Mouse (Mus musculus) forebrain, embryonic 11.5 days (tissue): ENCODE measurements around the gene Midn. TPM values are rescaled to one million over a fixed set of nuclear protein-coding genes. Genes with fewer than 3 reads are reported as not detected.

Experiments
- ATAC-seq: fragments of 200-750 bp; cut with Nextera tagmentation; replicated peaks from 2 replicates; pipeline ENCODE4 v1.8.0; 2017; ENCODE audit warnings: moderate TSS enrichment; ENCODE audit not compliant: low FRiP score
- DNase-seq: peaks from one replicate; pipeline ENCODE4 v3.0.0-alpha.2; 2017; ENCODE audit warnings: low spot score
- H3K27ac ChIP-seq: fragments of 300-500 bp; sonication (generic); 2 replicates; pipeline ENCODE4 v1.5.1; 2014; ENCODE audit warnings: low read depth, low read length
- H3K27me3 ChIP-seq: fragments of 300-500 bp; sonication (generic); 2 replicates; pipeline ENCODE4 v1.6.1; 2014; ENCODE audit warnings: mild to moderate bottlenecking, low read length, mixed read lengths; ENCODE audit not compliant: control insufficient read depth, insufficient read depth
- H3K36me3 ChIP-seq: fragments of 300-500 bp; sonication (generic); 2 replicates; pipeline ENCODE4 v1.6.1; 2014; ENCODE audit warnings: mild to moderate bottlenecking, low read length, moderate library complexity, mixed read lengths; ENCODE audit not compliant: control insufficient read depth, insufficient read depth
- H3K4me1 ChIP-seq: fragments of 300-500 bp; sonication (generic); replicated peaks from 2 replicates; pipeline ENCODE4 v1.6.1; 2014; ENCODE audit warnings: low read length, mixed read lengths; ENCODE audit not compliant: control insufficient read depth, insufficient read depth
- H3K4me2 ChIP-seq: fragments of 300-500 bp; sonication (generic); 2 replicates; pipeline ENCODE4 v1.6.1; 2014; ENCODE audit warnings: low read depth, mild to moderate bottlenecking, low read length, moderate library complexity, mixed read lengths; ENCODE audit not compliant: severe bottlenecking
- H3K4me3 ChIP-seq: fragments of 300-500 bp; sonication (generic); 2 replicates; pipeline ENCODE4 v1.5.1; 2014; ENCODE audit warnings: low read depth, low read length
- H3K9ac ChIP-seq: fragments of 300-500 bp; sonication (generic); 2 replicates; pipeline ENCODE4 v1.6.1; 2014; ENCODE audit warnings: low read length
- H3K9me3 ChIP-seq: fragments of 300-500 bp; sonication (generic); 2 replicates; pipeline ENCODE4 v1.6.1; 2016; ENCODE audit warnings: low read length, mixed read lengths; ENCODE audit not compliant: control insufficient read depth
- WGBS: fragments of 180-500 bp; shearing (Covaris S2); extraction: QIAGEN DNeasy Blood & Tissue Kit; methylation state at CpG from one replicate; pipeline ENCODE4 v1.1.7; 2014; 5-methylcytosine and 5-hydroxymethylcytosine counted together
- polyA plus RNA-seq: library from polyadenylated mRNA; unstranded; fragments of >200 nt; fragmentation: Nextera tagmentation; extraction: Ambion mirVana; gene quantifications from 2 replicates; pipeline ENCODE4 v1.2.1, GENCODE M21; 2014

Midn gene
- 58.3 and 66.4 TPM in 2 replicates for polyA plus RNA-seq

GRCm38 (mm10) chr10:80147719-80148601 lies at the start of gene Midn:
Gene Midn, plus strand, starts transcription at chr10:80148272.
- Histone ChIP-seq H3K4me2 (peak within 1 kb of the TSS; percentile 65), H3K27me3 (no peaks in the 10 kb centered on the region), H3K4me1 (peaks cover 19% of the 10 kb centered on the region), H3K9me3 (no peaks in the 10 kb centered on the region), H3K4me3 (peak within 1 kb of the TSS; percentile 99), H3K36me3 (peaks cover 10% of the 10 kb centered on the region), H3K9ac (peak within 1 kb of the TSS; percentile 95), H3K27ac (peak within 1 kb of the TSS; percentile 100)
- ATAC-seq, result peak; percentile 28
- DNase-seq, result peak; percentile 88
- WGBS, result under 1% methylated on average over 37 of the region's 42 CpGs

DNA sequence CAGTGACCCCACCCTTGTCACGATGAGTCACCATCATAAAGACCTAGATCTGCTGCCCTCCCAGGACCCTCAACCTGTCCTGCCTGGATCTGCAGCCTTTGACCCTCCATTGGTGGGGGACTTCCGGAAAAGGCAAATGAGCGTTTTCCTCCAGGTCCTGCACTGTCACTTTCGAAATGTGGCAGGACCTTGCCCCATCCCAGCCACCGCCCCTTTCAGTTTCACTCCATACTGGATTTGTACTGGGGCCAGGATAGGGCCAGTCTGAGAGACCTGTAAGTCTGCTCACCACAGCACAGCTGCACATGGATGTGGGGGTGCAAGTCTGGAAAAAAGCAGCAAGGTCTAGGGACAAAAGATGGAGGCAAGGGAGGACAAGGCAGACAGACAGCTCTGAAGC lies 49.4 kb upstream of the Midn start:
- WGBS, result 91% methylated on average over 5 of the region's 5 CpGs
- no peak for ATAC-seq
- no peak for DNase-seq
- Histone ChIP-seq H3K36me3 (no peaks in the 10 kb centered on the region), H3K9me3 (no peaks in the 10 kb centered on the region), H3K27ac (no peak overlapping the region), H3K4me2 (no peak overlapping the region), H3K9ac (no peak overlapping the region), H3K4me3 (no peak overlapping the region), H3K4me1 (peaks cover 10% of the 10 kb centered on the region), H3K27me3 (no peaks in the 10 kb centered on the region)

DNA sequence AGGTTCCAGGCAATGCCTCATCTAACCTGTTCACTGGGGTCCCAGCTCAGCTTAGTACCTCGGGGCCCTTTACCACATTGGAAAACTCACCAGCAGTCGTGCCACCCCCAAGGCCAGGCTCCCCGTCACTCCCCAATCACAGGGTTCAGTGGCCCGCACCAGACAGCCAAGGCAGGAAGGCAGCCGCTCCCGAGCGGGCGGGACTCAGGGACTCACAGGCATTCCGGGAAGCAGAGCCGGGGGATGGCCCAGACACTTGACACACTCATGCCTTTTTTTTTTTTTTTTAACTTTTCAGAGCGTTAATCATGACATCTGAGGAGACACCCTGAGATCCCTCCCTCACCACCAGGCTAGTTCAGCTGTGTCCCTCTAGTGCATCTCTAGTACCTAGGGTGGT lies 47.1 kb upstream of the Midn start:
- H3K4me2 ChIP-seq, result no peak overlapping the region
- H3K9me3 ChIP-seq, result no peaks in the 10 kb centered on the region
- H3K4me3 ChIP-seq, result no peak overlapping the region
- H3K27ac ChIP-seq, result no peak overlapping the region
- WGBS, result 74% methylated on average over 10 of the region's 11 CpGs
- H3K27me3 ChIP-seq, result no peaks in the 10 kb centered on the region
- peaks cover 10% of the 10 kb centered on the region for H3K4me1 ChIP-seq
- ATAC-seq (no peak), DNase-seq (no peak)
- H3K36me3 ChIP-seq, result no peaks in the 10 kb centered on the region
- no peak overlapping the region for H3K9ac ChIP-seq

DNA sequence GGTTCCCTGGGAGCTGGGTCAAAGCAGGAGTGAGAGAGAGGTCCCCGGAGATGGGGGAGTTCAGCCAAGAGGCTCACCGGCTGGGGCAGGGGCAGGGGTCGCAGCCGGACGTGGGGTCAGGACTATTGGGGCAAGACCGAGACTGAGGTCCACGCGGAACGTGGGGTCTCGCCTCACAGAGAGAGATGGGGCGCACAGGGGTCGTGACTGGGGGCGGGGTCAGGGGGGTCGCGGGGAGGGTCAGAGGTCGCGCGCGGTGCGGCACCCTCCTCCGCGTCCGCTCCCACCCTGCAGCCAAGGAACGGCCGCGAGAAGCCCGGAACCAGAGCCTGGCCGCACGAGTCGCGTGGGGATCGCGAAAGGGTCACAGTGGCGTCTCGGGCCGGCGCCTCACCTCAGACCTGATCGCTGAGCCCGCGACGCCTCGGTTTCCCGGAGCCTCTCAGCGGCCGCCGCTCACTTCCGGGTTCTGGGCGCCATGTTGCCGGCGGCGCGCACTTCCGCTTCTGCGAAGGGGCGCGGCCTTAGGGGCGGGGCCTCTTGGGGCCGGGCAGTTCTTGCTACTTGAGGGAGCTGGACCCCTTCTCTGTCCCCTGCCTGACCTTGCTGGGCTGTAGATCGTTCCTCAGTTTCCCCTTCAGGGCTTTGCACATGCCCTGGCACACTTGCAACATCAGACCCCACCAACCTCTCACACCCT lies 45.7 kb upstream of the Midn start:
- no peaks in the 10 kb centered on the region for H3K36me3 ChIP-seq
- peak overlapping the region; percentile 25; the same call in 1 of the 2 replicates for H3K27ac ChIP-seq
- peaks cover 10% of the 10 kb centered on the region for H3K4me1 ChIP-seq
- peak overlapping the region; percentile 94 for H3K4me3 ChIP-seq
- peak; percentile 93 for DNase-seq
- peak overlapping the region; percentile 96 for H3K4me2 ChIP-seq
- peak overlapping the region; percentile 88 for H3K9ac ChIP-seq
- peak; percentile 91 for ATAC-seq
- no peaks in the 10 kb centered on the region for H3K27me3 ChIP-seq
- no peaks in the 10 kb centered on the region for H3K9me3 ChIP-seq
- WGBS, result 1% methylated on average over 49 of the region's 59 CpGs

DNA sequence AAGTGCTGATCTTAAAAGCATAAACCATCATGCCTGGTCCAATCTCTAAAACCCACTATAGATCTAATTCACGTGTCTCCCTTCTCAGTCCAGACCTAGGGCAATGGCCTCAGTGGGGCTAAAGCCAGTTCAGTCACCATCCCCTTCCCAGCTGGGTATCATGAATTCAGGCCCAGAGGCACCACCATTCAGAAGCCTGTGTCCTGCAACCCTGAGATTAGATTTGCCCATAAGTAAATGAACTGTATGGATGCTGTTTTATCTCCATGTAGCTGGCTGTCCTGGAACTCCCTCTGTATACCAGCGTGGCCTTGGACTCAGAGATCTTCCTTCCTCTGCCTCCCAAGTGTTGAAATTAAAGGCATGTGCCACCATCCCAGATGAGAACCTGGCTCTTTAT lies 45.0 kb upstream of the Midn start:
- H3K27me3 ChIP-seq, result no peaks in the 10 kb centered on the region
- 86% methylated on average over 2 of the region's 2 CpGs for WGBS
- ATAC-seq (no peak), DNase-seq (no peak)
- no peak overlapping the region for H3K4me3 ChIP-seq
- peak overlapping the region; percentile 88; the same call in 1 of the 2 replicates for H3K9ac ChIP-seq
- H3K4me1 ChIP-seq, result peaks cover 10% of the 10 kb centered on the region
- H3K36me3 ChIP-seq, result no peaks in the 10 kb centered on the region
- H3K9me3 ChIP-seq, result no peaks in the 10 kb centered on the region
- no peak overlapping the region for H3K27ac ChIP-seq
- H3K4me2 ChIP-seq, result peak overlapping the region; percentile 96; the same call in 1 of the 2 replicates

- no peak for ATAC-seq
- no peak overlapping the region for H3K4me3 ChIP-seq
- 83% methylated on average over 3 of the region's 3 CpGs for WGBS
- peaks cover 10% of the 10 kb centered on the region for H3K4me1 ChIP-seq
- H3K27me3 ChIP-seq, result no peaks in the 10 kb centered on the region
- DNase-seq, result no peak
- H3K9ac ChIP-seq, result no peak overlapping the region
- no peak overlapping the region for H3K27ac ChIP-seq
- no peaks in the 10 kb centered on the region for H3K36me3 ChIP-seq
- no peaks in the 10 kb centered on the region for H3K9me3 ChIP-seq
- H3K4me2 ChIP-seq, result no peak overlapping the region
These were observed 43.9 kb upstream of the Midn start for GRCm38 (mm10) chr10:80104181-80104580.

DNA sequence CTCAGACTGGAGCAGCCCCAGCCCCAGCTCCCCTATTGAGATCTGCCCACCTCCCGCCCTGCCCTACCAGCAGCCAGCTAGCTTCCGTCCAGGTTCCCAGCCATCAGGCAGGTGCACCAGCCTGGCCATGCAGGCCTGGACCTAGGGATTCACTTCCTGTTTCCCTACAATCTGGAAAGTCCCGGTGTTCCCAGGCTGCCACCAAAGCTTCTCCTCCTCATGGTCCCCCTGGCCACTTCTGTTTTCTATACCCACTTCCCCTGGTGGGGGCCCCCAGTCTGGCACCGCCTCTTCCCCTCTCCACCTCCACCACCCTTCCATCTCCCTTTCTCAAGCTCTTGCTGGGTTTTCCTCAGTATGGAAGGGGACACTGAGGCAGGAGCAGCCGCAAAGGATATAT lies 42.6 kb upstream of the Midn start, which contains the start of gene Sbno2:
Gene Sbno2 (minus strand): TSS at position 112 of the 400 bp plus-strand sequence.
- DNase-seq (no peak), ATAC-seq (no peak)
- Histone ChIP-seq H3K27ac (no peak within 1 kb of the TSS), H3K4me2 (no peak within 1 kb of the TSS), H3K27me3 (no peaks in the 10 kb centered on the region), H3K36me3 (no peaks in the 10 kb centered on the region), H3K9ac (no peak within 1 kb of the TSS), H3K4me1 (peaks cover 9% of the 10 kb centered on the region), H3K4me3 (no peak within 1 kb of the TSS), H3K9me3 (no peaks in the 10 kb centered on the region)
- 77% methylated on average over 5 of the region's 5 CpGs for WGBS

DNA sequence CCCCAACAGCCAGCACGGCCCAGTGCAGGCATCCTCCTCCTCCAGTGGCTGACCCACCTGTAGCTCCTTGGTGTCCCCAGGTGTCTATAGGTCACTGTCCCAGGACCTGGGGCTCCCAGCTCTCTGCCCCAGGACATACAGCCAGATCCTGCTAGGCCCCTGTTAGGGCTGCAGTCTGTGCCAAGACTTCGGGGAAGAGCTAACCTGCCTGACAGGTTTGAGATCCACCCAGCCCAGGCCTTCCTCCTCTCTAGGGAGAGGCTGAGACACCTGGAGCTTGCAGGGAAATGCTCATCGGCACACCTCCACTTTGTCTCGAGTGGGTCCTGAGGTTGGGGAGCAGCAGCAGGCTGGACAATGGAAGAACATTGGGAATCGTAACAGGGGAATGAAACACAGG lies 42.1 kb upstream of the Midn start:
- 70% methylated on average over 5 of the region's 5 CpGs for WGBS
- no peak overlapping the region for H3K4me2 ChIP-seq
- no peaks in the 10 kb centered on the region for H3K27me3 ChIP-seq
- no peaks in the 10 kb centered on the region for H3K36me3 ChIP-seq
- no peak for DNase-seq
- H3K4me3 ChIP-seq, result no peak overlapping the region
- H3K4me1 ChIP-seq, result peaks cover 9% of the 10 kb centered on the region
- H3K9ac ChIP-seq, result no peak overlapping the region
- no peak overlapping the region for H3K27ac ChIP-seq
- H3K9me3 ChIP-seq, result no peaks in the 10 kb centered on the region
- no peak for ATAC-seq
